Mouse (Mus musculus) embryonic facial prominence, embryonic 10.5 days (tissue): ENCODE measurements at regions not wholly inside any gene's neighbourhood (a gene's known extent, or its start where the extent isn't known, plus 50 kb on each side); places are given as distances from the start of the nearest gene placed in this dataset.

Experiments
- DNase-seq: peaks from one replicate; pipeline ENCODE4 v3.0.0-alpha.2; 2017; ENCODE audit warnings: low spot score
- H3K27ac ChIP-seq: fragments of 300-500 bp; sonication (generic); replicated peaks from 2 replicates; pipeline ENCODE4 v1.5.1; 2016; ENCODE audit warnings: mild to moderate bottlenecking
- H3K27me3 ChIP-seq: fragments of 300-500 bp; sonication (generic); replicated peaks from 2 replicates; pipeline ENCODE4 v1.6.1; 2016; ENCODE audit warnings: low read depth, mild to moderate bottlenecking; ENCODE audit not compliant: poor library complexity, severe bottlenecking
- H3K36me3 ChIP-seq: fragments of 300-500 bp; sonication (generic); replicated peaks from 2 replicates; pipeline ENCODE4 v1.6.1; 2016; ENCODE audit warnings: mild to moderate bottlenecking, moderate library complexity
- H3K4me1 ChIP-seq: fragments of 300-500 bp; sonication (generic); 2 replicates; pipeline ENCODE4 v1.6.1; 2016
- H3K4me3 ChIP-seq: fragments of 300-500 bp; sonication (generic); 2 replicates; pipeline ENCODE4 v1.5.1; 2016; ENCODE audit warnings: mild to moderate bottlenecking, moderate library complexity
- H3K9me3 ChIP-seq: fragments of 300-500 bp; sonication (generic); 2 replicates; pipeline ENCODE4 v1.6.1; 2016; ENCODE audit warnings: mild to moderate bottlenecking
- WGBS: fragments of 180-500 bp; shearing (Covaris S2); methylation state at CpG from one replicate; pipeline ENCODE4 v1.1.7; 2016; 5-methylcytosine and 5-hydroxymethylcytosine counted together

DNA sequence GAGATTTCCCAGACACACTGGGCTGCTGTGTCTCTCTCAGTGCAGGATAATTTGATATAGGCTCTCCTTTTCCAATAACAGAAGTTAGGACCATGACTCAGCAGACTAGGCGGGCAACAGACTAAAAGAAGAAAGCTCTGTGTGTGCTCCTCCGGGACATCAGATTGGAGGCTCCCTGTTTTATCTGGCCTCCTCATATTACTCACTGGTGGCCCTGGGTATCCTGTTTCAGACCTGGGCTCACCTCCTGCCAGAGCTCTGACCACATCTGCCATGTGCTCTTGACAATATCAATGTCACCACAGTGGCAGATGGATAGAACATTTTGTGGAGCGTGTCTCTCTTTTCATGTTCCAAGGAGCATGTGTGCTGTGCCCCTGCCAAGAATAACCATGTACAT, 308.1 kb upstream of the Slco3a1 start:
- H3K4me3 ChIP-seq: no peak overlapping the region
- H3K27ac ChIP-seq: peak overlapping the region; percentile 44; the same call in 1 of the 2 replicates
- WGBS: 31% methylated on average over 3 of the region's 3 CpGs
- H3K36me3 ChIP-seq: no peaks in the 10 kb centered on the region
- no peaks in the 10 kb centered on the region for H3K27me3 ChIP-seq
- H3K9me3 ChIP-seq: no peaks in the 10 kb centered on the region
- H3K4me1 ChIP-seq: peaks cover 21% of the 10 kb centered on the region
- DNase-seq: peak; percentile 75

DNA sequence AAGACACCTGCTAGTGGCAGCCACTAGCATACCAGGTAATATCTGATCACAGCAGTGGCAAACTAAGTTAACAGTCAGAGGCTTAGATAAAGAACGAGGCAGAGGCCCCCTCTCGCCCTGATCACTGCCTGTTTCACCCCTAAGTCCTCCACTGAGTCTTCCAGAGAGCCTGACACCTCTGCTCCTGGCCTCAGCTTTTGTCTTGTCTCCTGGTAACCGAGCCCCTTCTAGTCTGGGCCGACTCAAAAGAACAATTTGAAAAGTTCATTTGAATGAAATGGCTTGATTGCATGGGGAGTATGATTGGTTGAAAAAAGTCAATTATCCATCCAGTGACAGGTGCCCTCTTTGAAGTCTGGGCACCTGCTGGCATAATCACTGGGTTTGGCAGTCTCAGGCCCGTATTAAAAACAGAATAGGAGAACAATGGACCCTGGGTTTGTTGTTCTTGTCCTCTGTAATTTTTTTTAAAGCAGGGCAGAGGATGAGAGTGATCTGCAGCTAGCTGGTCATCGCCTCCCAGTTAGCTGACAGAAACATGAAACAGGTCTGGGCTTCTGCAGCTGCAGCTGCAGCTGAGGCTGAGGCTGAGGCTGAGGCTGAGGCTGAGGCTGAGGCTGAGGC, 289.8 kb upstream of the Slco3a1 start:
- H3K4me3 ChIP-seq: no peak overlapping the region
- peak; percentile 32 for DNase-seq
- no peaks in the 10 kb centered on the region for H3K36me3 ChIP-seq
- peaks cover 30% of the 10 kb centered on the region for H3K4me1 ChIP-seq
- H3K27me3 ChIP-seq: no peaks in the 10 kb centered on the region
- no peaks in the 10 kb centered on the region for H3K9me3 ChIP-seq
- 16% methylated on average over 6 of the region's 6 CpGs for WGBS
- H3K27ac ChIP-seq: 0 out of 2 replicates have a peak overlapping the region, but pooled peaks have one; percentile 4

DNA sequence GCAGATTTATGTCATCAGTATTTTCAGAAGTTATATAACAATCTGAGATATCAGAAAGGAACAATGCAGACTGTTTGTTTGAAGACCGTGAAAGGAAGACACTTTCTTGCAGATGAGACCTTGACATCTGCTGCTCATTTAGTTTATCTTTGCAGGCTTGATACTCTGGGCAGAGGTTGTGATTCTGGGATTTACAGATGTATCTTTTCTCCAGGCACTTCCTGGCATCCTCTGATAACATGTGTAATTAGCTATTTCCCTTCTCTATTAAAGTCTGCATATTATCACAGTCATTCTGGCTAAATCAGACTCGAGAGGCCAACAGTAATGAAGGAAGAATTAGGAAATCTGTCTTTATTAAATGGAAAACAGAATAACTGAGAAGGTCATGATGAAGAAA, 268.7 kb upstream of the Slco3a1 start:
- no peaks in the 10 kb centered on the region for H3K36me3 ChIP-seq
- H3K4me1 ChIP-seq: no peaks in the 10 kb centered on the region
- no peak for DNase-seq
- WGBS: 66% methylated on average over 2 of the region's 2 CpGs
- H3K27ac ChIP-seq: no peak overlapping the region
- H3K9me3 ChIP-seq: no peaks in the 10 kb centered on the region
- H3K4me3 ChIP-seq: no peak overlapping the region
- no peaks in the 10 kb centered on the region for H3K27me3 ChIP-seq

DNA sequence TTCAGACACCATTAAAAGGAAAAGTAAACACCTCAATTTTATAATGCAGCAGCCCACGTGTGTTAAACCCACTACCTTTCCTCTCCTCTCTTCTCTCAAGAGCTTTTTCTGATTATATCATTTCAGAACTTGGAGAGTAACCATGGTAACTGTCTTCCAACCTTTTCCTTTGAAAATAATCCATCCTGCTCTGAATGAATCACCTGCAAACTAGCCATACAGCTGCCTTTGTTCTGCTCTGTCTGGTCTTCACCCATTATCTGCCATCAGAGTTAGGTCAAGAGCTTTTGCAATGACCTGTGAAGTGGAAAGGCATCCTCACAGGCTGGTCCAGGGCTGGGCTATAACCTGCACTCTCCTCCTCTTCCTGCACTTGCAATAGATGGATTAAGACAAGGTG, 238.7 kb upstream of the Slco3a1 start:
- no peak overlapping the region for H3K27ac ChIP-seq
- no peaks in the 10 kb centered on the region for H3K36me3 ChIP-seq
- H3K4me1 ChIP-seq: no peaks in the 10 kb centered on the region
- 62% methylated on average over 1 of the region's 1 CpGs for WGBS
- no peaks in the 10 kb centered on the region for H3K27me3 ChIP-seq
- H3K4me3 ChIP-seq: no peak overlapping the region
- DNase-seq: no peak
- H3K9me3 ChIP-seq: no peaks in the 10 kb centered on the region

DNA sequence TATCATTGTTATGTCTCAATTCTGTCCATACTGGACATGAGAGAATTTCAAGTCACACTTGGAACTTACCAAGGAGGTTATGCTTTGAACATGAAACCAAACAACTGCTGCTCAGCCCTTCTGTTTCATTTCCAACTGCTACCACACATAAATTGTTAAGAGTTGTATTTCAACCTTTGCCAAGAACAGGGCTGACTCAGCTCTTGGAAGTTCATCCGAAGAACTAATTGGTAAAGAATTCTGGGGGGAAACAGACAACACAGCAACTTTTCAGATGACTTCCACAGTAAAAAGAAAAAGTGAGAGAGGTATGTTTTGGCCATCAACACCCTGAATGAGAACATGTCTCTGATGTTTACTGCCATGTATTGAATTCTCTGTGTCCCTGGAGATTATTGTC, 234.1 kb upstream of the Slco3a1 start:
- no peak for DNase-seq
- Histone ChIP-seq H3K27ac (no peak overlapping the region), H3K4me3 (no peak overlapping the region), H3K9me3 (no peaks in the 10 kb centered on the region), H3K27me3 (no peaks in the 10 kb centered on the region), H3K4me1 (no peaks in the 10 kb centered on the region), H3K36me3 (no peaks in the 10 kb centered on the region)
- 89% methylated on average over 1 of the region's 1 CpGs for WGBS

DNA sequence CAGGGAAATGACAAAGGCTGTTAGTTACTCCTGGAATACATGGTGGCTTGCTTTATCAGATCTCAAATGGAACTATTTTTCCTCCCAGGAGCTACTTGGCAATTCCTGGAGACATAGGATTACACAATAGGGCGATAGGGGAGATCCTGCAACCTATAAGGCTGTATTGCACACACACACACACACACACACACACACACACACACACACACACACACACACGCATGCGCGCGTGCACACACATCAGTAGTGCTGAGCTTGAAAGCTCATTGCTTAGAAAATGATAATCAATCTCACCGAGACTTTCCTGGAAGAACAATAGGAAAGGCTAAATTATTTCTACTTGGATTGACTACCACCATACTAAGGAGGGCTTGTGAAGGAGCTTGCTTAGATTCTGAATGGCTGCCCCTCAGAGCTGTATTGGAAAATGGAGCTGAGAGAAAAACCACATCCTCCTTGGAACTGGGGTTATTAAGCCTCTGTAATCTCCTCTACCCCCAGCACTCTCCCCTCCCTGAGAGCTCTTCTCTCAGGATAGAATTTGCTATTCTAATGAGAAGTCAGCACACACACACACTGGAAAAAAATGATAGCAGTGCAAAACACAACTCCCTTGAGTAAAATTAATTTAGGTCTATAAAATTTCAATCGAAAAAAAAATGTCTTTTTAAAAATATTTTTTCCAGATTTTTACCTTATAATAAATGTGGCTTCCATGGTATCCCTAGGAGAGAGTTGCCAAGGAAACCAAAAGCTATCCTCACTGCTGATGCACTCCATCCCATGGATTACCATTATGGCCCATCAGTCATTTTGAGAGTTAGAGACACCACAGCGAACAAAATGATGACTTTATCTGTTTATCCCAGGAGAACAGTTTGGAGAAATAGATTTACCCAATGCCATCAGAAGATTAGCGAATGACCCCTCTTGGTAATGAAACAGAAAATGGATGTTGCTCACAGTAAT, 217.1 kb upstream of the Slco3a1 start:
- no peak for DNase-seq
- H3K4me3 ChIP-seq: no peak overlapping the region
- H3K27ac ChIP-seq: no peak overlapping the region
- no peaks in the 10 kb centered on the region for H3K36me3 ChIP-seq
- H3K4me1 ChIP-seq: no peaks in the 10 kb centered on the region
- WGBS: 92% methylated on average over 9 of the region's 9 CpGs
- no peaks in the 10 kb centered on the region for H3K9me3 ChIP-seq
- no peaks in the 10 kb centered on the region for H3K27me3 ChIP-seq

DNA sequence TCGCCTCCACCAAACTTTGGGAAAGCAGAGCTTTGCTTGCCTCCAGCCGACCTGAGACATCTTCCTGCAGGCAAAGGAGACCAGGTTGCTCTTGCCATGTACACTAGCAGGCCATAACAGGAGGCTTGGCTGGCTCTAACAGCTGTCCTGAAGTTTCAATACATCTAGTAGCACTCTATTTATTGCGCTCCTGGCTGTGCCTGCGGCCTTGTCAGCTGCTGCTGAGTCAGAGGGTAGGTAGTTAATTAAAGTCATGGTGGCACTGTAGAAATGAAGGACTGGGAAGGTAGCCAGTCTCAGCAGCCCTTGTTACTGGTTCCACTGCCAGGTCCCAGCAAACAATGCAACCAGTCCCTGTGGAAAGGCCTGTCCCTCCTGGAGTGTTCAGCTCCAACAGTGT, 212.0 kb upstream of the Slco3a1 start:
- no peaks in the 10 kb centered on the region for H3K27me3 ChIP-seq

DNA sequence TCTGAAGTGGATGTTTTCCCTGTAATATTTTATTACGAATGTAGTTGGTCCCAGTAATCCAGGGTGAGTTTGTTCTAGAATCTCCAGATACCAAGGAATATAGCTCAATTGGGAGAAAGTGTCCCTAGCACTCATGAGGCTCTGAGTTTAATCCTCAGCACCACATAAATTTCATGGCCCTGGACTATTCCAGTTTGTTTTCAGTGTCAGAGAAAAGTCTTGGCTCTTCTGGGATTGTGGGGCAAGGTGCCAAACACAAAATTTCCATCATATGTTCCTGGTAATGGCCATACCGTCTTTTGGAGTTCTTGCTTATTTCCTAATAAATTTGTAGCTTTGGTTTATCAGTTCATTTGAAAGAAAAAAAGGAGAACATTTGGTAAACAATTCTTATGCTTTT, 202.9 kb upstream of the Slco3a1 start:
- no peaks in the 10 kb centered on the region for H3K27me3 ChIP-seq
- no peaks in the 10 kb centered on the region for H3K36me3 ChIP-seq
- no peak for DNase-seq
- 89% methylated on average over 2 of the region's 2 CpGs for WGBS
- H3K27ac ChIP-seq: no peak overlapping the region
- no peaks in the 10 kb centered on the region for H3K4me1 ChIP-seq
- no peak overlapping the region for H3K4me3 ChIP-seq
- no peaks in the 10 kb centered on the region for H3K9me3 ChIP-seq

More for the DNA sequence above, 212.0 kb upstream of the Slco3a1 start:
- Histone ChIP-seq H3K36me3 (no peaks in the 10 kb centered on the region), H3K9me3 (no peaks in the 10 kb centered on the region), H3K27ac (no peak overlapping the region), H3K4me1 (no peaks in the 10 kb centered on the region), H3K4me3 (no peak overlapping the region)
- no peak for DNase-seq
- 83% methylated on average over 4 of the region's 4 CpGs for WGBS

DNA sequence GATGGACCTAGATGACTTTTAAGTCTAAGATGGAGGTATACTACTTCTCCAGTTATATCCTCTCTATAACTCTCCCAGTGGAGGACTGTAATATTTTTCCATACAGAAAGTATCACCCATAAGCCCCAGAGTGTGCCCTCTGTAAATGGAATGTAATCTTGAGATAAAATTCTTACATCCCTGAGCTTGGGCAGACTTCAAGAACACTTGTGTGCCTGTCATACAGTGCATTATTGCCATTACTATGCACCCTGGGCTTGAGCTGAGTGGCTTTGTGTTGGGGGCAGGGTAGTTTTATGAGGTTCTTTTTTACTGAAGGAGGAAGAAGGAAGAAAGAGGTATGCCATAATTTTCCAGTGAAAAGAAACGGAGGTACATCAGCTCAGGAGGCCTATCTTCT, 193.1 kb upstream of the Slco3a1 start:
- 79% methylated on average over 1 of the region's 1 CpGs for WGBS
- Histone ChIP-seq H3K9me3 (no peaks in the 10 kb centered on the region), H3K36me3 (no peaks in the 10 kb centered on the region), H3K27me3 (no peaks in the 10 kb centered on the region), H3K4me1 (no peaks in the 10 kb centered on the region), H3K4me3 (no peak overlapping the region), H3K27ac (no peak overlapping the region)
- DNase-seq: no peak

DNA sequence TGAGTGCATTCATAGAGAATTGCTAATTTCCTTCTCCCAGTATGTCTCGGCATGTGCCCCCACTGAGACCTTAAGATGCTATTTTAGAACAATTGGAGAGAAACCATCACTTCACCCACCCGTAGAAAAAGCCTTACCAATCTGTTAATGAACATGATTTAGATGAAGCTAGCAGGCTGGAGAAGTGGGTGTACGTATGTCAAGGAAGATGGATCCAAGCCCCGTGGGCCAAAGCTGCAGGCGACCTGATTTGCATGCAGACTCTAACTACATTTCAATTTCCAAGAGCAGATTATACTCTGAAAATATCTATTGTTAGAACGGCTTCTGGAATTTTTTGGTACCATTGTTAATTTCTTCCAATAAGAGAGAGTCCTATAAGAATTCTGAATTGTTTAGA, 180.4 kb upstream of the Slco3a1 start:
- Histone ChIP-seq H3K27ac (no peak overlapping the region), H3K4me3 (no peak overlapping the region), H3K9me3 (no peaks in the 10 kb centered on the region), H3K36me3 (no peaks in the 10 kb centered on the region), H3K27me3 (no peaks in the 10 kb centered on the region), H3K4me1 (no peaks in the 10 kb centered on the region)
- no peak for DNase-seq
- whole genome bisulfite sequencing: 80% methylated on average over 6 of the region's 6 CpGs

DNA sequence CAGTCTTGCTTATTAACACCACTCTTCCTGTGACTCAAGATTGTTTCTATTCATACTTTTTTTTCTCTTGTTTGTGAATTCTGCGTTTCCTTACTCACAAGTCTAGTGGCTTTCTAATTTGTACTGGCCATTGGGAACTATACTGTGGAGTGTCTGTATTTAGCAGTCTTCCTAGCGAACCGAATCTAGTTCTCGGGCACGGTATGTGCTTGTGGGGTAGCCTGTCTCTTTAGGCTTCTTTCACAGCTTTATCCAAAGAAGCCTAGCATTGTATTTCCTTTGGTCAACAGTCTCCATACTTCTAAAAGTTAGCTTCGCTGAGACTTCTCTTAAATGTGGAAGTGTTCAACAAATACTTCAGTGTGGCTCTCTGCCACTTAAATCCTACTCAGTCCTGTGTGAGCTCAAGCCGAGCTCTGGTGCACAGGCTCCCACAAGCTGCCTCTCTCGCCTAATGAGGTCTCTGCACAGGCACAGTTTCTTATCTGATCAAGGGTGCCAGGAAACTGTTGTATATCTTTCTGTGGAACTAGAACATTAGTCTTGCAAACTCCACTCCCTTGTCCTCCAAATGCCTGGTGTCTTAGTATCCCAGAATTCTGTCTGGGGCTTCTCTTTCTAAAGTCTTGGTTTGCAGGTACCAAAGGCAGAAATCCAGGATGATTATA, 171.9 kb upstream of the Slco3a1 start:
- Histone ChIP-seq H3K27me3 (no peaks in the 10 kb centered on the region), H3K27ac (no peak overlapping the region), H3K9me3 (no peaks in the 10 kb centered on the region), H3K4me1 (no peaks in the 10 kb centered on the region), H3K36me3 (no peaks in the 10 kb centered on the region), H3K4me3 (no peak overlapping the region)
- no peak for DNase-seq
- WGBS: 80% methylated on average over 8 of the region's 8 CpGs

DNA sequence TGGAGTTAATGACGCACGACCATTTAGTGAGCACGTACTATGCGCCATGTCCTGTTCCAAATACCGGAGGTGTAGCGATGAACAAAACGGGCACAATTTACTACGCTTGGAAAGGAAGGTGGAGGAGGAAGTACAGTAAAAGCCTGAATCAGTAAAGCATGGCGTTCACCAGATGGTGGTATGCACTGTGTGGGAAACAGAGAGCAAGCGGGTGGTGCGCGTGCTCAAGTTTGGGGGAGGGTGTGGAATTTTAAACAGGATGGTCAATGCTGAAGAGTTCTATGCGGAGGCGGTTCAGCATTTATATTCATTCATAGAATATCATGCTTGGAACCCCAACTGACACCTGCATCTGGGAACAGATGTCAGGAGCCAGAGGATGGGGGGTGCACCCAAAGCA, 164.7 kb upstream of the Slco3a1 start:
- H3K27ac ChIP-seq: no peak overlapping the region
- H3K9me3 ChIP-seq: no peaks in the 10 kb centered on the region
- no peaks in the 10 kb centered on the region for H3K36me3 ChIP-seq
- WGBS: 96% methylated on average over 14 of the region's 14 CpGs
- no peak for DNase-seq
- no peaks in the 10 kb centered on the region for H3K27me3 ChIP-seq
- no peaks in the 10 kb centered on the region for H3K4me1 ChIP-seq
- H3K4me3 ChIP-seq: no peak overlapping the region
